Mouse (Mus musculus) mouse embryonic stem cell (cell line): ENCODE results near the gene Slc43a2.
"Not testable (repeated sequence)": the region's sequence is repeated elsewhere in the genome, so short reads cannot be mapped to it uniquely, and the experiment has no call there.

ENCODE experiments used
- in situ Hi-C, 2 experiments: fragments of 300-500 bp; cut with MboI; formaldehyde crosslinking; loops; 1 replicate in 1 of 2; 3 replicates in 1 of 2; pipeline ENCODE4 v1.14.3; 2019 to 2020; ENCODE audit warnings: low sequenced_read_pairs in 2 of 2, low pct_unique_long_range_greater_than_20kb in 1 of 2, mixed read lengths in 1 of 2; ENCODE audit not compliant: unreplicated experiment in 1 of 2

The Slc43a2 gene

DNA sequence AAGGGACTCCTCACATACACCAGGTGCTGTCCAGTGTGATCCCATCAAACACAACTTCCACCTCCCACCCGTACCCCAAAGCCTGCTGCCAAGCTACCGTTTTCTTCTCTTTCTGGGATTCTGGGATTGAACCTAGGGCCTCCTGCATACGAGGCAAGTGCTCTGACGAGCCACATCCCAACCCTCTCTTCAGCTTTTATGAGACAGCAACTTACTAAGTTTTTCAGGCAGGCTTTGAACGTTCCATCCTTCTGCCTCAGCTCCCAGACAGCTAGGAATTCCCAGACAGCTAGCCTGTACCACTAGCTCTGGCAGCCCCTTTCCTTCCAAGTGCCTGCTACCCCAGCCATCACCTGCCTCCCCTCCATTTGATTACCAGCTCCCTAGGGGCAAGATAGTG is 55.5 kb downstream of the Slc43a2 start:
- in situ Hi-C loops, result no loop called here

DNA sequence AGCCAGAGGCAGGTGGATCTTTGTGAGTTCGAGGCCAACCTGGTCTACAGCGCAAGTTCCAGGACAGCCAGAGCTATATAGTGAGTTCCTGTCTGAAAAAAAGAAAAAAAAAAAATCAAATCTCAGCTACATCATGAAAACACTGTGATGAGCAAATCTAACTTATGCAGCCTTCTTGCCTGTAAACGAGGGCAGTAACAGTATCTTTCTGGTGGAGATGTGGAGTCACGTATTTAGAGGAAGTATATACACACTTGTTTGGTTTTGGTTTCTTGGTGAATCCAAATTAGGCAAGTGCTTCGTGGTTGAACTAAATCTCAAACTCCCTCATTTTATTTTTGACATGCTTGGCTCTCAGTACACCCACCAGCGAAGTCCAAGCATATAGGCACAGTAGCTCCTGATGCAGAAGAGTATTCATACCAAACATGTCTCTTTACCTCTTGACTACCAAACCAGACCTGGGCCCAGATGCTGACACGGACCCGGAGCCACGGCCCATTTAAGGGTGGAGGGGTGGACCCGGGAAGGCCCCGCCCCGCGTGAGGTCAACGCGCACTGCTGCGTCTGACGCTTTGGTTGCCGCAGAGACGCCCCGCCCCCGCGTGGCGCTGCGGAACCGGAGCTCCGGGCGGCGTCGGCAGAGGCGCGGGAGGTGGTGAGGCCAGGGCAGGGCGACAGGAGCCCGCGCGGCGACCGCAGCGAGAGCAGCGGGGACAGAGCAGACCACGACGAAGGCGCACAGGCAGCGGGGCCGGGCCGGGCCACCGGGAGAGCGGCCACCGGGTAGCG is 56.2 kb downstream of the Slc43a2 start, which contains the start of gene Pitpna:
Gene Pitpna (plus strand): TSS at position 605 of the 792 bp plus-strand sequence.
- in situ Hi-C loops, result no loop called here

GRCm38 (mm10) chr11:75588285-75588941 is 56.9 kb downstream of the Slc43a2 start:
- in situ Hi-C loops, result no loop called here

DNA sequence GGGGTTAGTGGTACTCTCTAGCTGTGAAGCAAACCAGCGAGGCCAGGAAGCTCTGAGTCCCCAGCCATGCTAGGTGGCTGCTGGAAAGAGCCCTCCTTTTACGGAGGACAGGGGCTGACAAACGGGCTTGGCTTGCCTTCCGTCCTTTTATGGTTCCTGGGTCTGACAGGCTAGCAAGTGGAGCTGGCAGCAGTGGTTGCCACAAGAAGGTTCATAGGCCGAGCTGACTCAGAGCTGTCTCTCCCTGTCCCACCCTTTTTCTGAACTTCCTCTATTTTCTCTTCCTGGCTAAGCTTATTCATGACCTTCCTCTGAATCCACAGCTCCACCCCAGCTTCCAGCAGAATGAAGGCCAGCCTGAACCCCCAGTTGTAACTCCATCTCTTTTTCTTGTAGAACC is 61.1 kb downstream of the Slc43a2 start:
- in situ Hi-C loops, result no loop called here

GRCm38 (mm10) chr11:75594431-75594830 is 62.9 kb downstream of the Slc43a2 start:
- in situ Hi-C loops, result no loop called here

DNA sequence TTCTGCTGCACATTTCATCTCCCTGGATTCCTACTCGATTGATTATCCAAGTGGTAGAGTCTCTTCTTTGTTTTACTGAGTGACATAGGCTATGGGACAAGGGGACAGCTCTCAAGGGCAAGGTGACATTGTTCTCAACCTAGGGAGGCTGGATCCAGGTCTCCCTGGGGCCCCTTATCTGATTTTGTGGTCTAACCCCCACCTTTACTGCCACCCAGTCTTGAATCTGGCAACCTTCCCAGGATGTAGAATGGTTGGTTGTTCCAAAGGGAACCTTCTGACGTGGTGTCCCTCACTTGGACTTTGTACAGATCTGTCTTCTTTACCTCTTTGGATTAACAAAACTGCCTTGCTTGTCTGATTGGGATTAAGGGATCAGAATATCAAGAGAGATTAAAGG is 63.9 kb downstream of the Slc43a2 start:
- in situ Hi-C loops, result no loop called here

GRCm38 (mm10) chr11:75595816-75596215 is 64.3 kb downstream of the Slc43a2 start:
- in situ Hi-C loops, result no loop called here

- in situ Hi-C loops, result no loop called here
These were observed 65.3 kb downstream of the Slc43a2 start for GRCm38 (mm10) chr11:75596726-75597255.

DNA sequence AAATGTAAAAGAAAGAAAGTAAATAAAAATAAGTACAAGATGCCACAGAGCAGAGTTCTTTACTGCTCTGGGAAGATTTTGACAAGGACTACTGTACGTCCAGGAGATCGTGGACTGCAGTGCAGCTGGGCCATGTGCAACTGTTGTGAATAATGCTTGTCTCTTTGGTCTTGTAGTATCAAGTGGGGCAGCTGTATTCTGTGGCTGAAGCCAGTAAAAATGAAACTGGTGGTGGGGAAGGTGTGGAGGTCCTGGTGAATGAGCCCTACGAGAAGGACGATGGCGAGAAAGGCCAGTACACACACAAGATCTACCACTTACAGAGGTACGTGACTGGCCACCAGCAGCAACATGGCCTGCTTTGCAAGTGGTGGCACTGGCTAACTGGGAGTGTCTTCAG is 66.5 kb downstream of the Slc43a2 start:
- in situ Hi-C loops, result no loop called here

DNA sequence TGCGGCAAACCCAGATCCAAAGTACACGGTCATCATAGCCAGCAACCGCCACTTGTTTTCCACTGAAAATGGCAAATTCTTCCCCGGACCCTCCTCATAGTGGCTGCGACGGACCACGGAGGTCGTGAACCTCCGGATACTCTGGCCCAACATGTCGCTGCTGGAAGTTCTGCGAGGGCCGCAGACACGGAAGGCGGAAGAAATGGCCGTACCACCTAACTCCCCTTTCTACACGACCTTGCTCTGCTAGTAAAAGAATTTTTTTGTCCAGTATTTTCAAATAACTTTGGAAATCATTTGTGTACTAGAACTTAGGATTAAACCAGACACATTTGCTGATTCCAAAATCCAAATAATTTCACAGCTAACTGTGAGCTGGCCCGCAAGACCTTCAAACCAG is 68.3 kb downstream of the Slc43a2 start:
- in situ Hi-C loops, result not testable (repeated sequence)

- in situ Hi-C loops, result no loop called here
These were observed 73.3 kb downstream of the Slc43a2 start for GRCm38 (mm10) chr11:75604826-75605225.

DNA sequence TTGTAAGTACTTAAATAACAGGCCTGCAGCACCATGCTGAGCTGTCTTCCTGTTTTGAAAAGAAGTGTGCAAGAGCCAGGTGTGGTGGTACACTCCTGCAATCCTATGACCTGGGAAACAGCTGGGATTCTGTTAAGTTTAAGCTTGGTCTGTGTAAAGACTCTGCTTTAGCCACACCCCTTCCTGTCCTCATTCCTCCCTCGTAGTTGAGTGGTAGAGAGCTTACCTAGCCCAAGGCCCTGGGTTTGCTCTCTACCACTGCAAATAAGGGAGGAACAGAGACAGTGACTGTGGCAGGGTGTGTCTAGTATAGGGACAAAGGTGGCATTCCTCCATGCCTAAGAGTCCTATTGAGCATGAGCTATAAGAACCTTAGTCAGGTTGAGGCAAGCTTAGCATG is 73.8 kb downstream of the Slc43a2 start:
- in situ Hi-C loops, result no loop called here

GRCm38 (mm10) chr11:75608776-75609175 is 77.3 kb downstream of the Slc43a2 start:
- in situ Hi-C loops, result no loop called here

DNA sequence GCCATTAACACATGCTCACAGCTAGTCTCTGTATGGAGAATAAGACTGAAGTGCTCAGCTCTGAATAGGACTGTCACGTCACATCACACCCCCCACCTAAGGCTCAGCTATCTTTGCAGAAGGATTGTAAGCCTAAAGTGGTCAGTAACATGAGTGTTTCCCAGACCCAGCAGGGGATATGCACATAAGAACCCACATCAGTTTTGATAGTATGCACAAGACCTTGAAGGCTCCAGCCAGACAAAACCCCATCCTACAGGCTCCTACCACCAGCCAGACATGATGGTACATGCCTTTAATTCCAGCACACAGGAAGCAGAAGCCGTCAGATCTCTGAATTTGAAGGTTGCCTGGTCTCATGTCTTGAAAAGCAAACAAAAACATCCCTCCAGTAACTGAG is 78.5 kb downstream of the Slc43a2 start:
- in situ Hi-C loops, result no loop called here

- in situ Hi-C loops, result no loop called here
These were observed 83.3 kb downstream of the Slc43a2 start for GRCm38 (mm10) chr11:75614769-75615168.

GRCm38 (mm10) chr11:75615556-75615955 is 84.1 kb downstream of the Slc43a2 start:
- in situ Hi-C loops, result no loop called here

DNA sequence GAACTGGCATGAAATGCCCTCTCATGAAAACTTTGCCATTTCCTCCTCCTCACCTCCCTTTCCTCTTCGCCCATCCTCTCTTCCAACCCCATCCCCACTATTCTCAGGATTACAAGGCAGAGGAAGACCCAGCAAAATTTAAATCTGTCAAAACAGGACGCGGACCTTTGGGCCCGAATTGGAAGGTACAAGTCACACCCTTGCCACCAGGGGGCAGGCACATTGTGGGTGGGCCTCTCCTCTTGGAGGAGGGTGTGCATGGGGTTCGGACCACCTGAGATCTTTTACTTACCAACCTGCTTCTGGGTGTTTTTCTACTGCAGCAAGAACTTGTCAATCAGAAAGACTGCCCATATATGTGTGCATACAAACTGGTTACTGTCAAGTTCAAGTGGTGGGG is 87.6 kb downstream of the Slc43a2 start:
- in situ Hi-C loops, result no loop called here

GRCm38 (mm10) chr11:75620136-75620780 is 88.8 kb downstream of the Slc43a2 start:
- in situ Hi-C loops, result no loop called here

DNA sequence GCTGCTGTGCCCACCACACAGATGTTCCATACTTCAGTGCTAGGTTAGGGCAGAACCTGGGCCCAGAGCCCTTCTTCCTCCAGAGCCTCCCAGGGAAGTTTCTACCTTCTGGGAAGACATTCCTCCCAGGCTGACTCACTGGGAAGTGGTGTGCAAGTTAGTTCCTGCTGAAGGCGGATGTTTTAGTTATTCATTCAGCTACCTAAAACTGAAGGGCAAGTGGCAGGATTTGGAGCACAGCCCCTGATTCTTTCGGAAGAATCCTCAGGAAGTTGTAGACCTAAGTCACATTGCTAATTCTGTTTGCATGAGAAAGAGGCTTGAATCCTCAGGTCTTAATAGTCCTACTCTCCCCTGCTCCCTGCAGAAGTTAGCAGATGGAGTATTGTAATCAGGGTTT is 89.9 kb downstream of the Slc43a2 start:
- in situ Hi-C loops, result no loop called here
